Mouse (Mus musculus) intestine, postnatal 0 days (tissue): Measurements from ENCODE around the gene Arid5a. TPM values are rescaled to one million over a fixed set of nuclear protein-coding genes. Genes with fewer than 3 reads are reported as not detected.

Experiments used
- ATAC-seq: fragments of 200-750 bp; cut with Nextera tagmentation; 2 replicates; pipeline ENCODE4 v1.8.0; 2017; ENCODE audit warnings: mild to moderate bottlenecking, moderate TSS enrichment, moderate library complexity
- H3K27ac ChIP-seq: fragments of 300-500 bp; sonication (generic); 2 replicates; pipeline ENCODE4 v1.5.1; 2014; ENCODE audit warnings: mild to moderate bottlenecking, low read depth, low read length, moderate library complexity
- H3K27me3 ChIP-seq: fragments of 300-500 bp; sonication (generic); replicated peaks from 2 replicates; pipeline ENCODE4 v1.6.1; 2014; ENCODE audit warnings: low read length, mixed read lengths; ENCODE audit not compliant: control insufficient read depth, insufficient read depth
- H3K36me3 ChIP-seq: fragments of 300-500 bp; sonication (generic); 2 replicates; pipeline ENCODE4 v1.6.1; 2014; ENCODE audit warnings: mild to moderate bottlenecking, moderate library complexity; ENCODE audit not compliant: control insufficient read depth, insufficient read depth
- H3K4me1 ChIP-seq: fragments of 300-500 bp; sonication (generic); replicated peaks from 2 replicates; pipeline ENCODE4 v1.6.1; 2014; ENCODE audit warnings: antibody characterized with exemption, low read length, mixed read lengths; ENCODE audit not compliant: control insufficient read depth, insufficient read depth
- H3K4me2 ChIP-seq: fragments of 300-500 bp; sonication (generic); replicated peaks from 2 replicates; pipeline ENCODE4 v1.6.1; 2014; ENCODE audit warnings: low read depth, mild to moderate bottlenecking, moderate library complexity
- H3K4me3 ChIP-seq: fragments of 300-500 bp; sonication (generic); 2 replicates; pipeline ENCODE4 v1.5.1; 2014; ENCODE audit warnings: low read depth, low read length
- H3K9ac ChIP-seq: fragments of 300-500 bp; sonication (generic); 2 replicates; pipeline ENCODE4 v1.6.1; 2014; ENCODE audit warnings: mild to moderate bottlenecking, low read depth, low read length
- H3K9me3 ChIP-seq: fragments of 300-500 bp; sonication (generic); 2 replicates; pipeline ENCODE4 v1.6.1; 2016; ENCODE audit warnings: mixed run types; ENCODE audit not compliant: control insufficient read depth
- CTCF ChIP-seq: sonication (generic); IDR thresholded peaks from 2 replicates; pipeline ENCODE4 v1.5.1; 2016; ENCODE audit warnings: low read depth, mild to moderate bottlenecking, control low read depth, antibody characterized with exemption, moderate library complexity
- WGBS: fragments of 180-500 bp; shearing (Covaris S2); extraction: QIAGEN DNeasy Blood & Tissue Kit; methylation state at CpG from one replicate; pipeline ENCODE4 v1.1.7; 2014; 5-methylcytosine and 5-hydroxymethylcytosine counted together
- polyA plus RNA-seq: library from polyadenylated mRNA; unstranded; fragments of >200 nt; fragmentation: Nextera tagmentation; extraction: Ambion mirVana; gene quantifications from 2 replicates; pipeline ENCODE4 v1.2.1, GENCODE M21; 2015

Gene Arid5a
- polyA plus RNA-seq, 1 experiment from 2014 or later, result 3.6 TPM

GRCm38 (mm10) chr1:36263833-36264488, 43.6 kb upstream of the Arid5a start:
- Histone ChIP-seq H3K27ac (peak overlapping the region; percentile 55), H3K4me2 (no peak overlapping the region), H3K4me3 (no peak overlapping the region), H3K4me1 (0 out of 2 replicates have a peak, but pooled peaks cover 4% of the 10 kb centered on the region), H3K9me3 (no peaks in the 10 kb centered on the region), H3K27me3 (no peaks in the 10 kb centered on the region), H3K36me3 (peaks cover 22% of the 10 kb centered on the region; the same call in 1 of the 2 replicates), H3K9ac (no peak overlapping the region)
- no peak for ATAC-seq
- TF ChIP-seq CTCF, result no peak
- WGBS, result 44% methylated on average over 13 of the region's 13 CpGs

GRCm38 (mm10) chr1:36266293-36266692, 41.2 kb upstream of the Arid5a start:
- TF ChIP-seq CTCF, result no peak
- WGBS, result 83% methylated on average over 6 of the region's 6 CpGs
- H3K36me3 ChIP-seq, result peaks cover 31% of the 10 kb centered on the region; the same call in 1 of the 2 replicates

DNA sequence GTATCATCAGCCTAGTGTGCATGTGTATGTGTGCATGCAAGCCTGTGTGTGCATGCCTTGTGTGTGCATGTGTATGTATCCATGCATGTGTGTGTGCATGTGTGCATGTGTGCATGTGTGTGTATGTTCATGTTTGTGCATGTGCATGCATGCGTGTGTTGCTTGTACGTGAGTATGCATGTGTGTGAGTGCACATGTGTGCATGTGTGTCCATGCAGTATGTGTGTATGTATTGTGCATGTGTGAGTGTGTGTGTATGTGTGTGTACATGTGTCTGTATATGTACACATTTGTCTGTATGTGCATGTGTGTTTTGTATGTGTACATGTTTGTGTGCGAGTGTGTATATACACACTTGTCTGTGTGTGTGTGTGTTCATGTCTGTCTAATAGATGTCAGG, 39.9 kb upstream of the Arid5a start:
- TF ChIP-seq CTCF, result no peak
- Histone ChIP-seq H3K4me1 (peaks cover 13% of the 10 kb centered on the region), H3K9me3 (no peaks in the 10 kb centered on the region), H3K4me3 (no peak overlapping the region), H3K4me2 (no peak overlapping the region), H3K9ac (no peak overlapping the region), H3K27me3 (no peaks in the 10 kb centered on the region), H3K36me3 (peaks cover 31% of the 10 kb centered on the region; the same call in 1 of the 2 replicates), H3K27ac (no peak overlapping the region)
- ATAC-seq, result no peak
- 97% methylated on average over 3 of the region's 3 CpGs for WGBS

More at GRCm38 (mm10) chr1:36266293-36266692, 41.2 kb upstream of the Arid5a start:
- Histone ChIP-seq H3K9me3 (no peaks in the 10 kb centered on the region), H3K27ac (no peak overlapping the region), H3K9ac (no peak overlapping the region), H3K4me3 (no peak overlapping the region), H3K4me2 (no peak overlapping the region), H3K4me1 (peaks cover 12% of the 10 kb centered on the region), H3K27me3 (no peaks in the 10 kb centered on the region)
- ATAC-seq, result no peak

- TF ChIP-seq CTCF, result no peak
- H3K4me3 ChIP-seq, result no peak overlapping the region
- no peak for ATAC-seq
These were observed 38.3 kb upstream of the Arid5a start for GRCm38 (mm10) chr1:36269121-36269795.

GRCm38 (mm10) chr1:36270666-36271065, 36.9 kb upstream of the Arid5a start:
- Histone ChIP-seq H3K9me3 (no peaks in the 10 kb centered on the region), H3K4me1 (peaks cover 30% of the 10 kb centered on the region), H3K4me2 (peak overlapping the region; percentile 64), H3K27ac (peak overlapping the region; percentile 77; the same call in 1 of the 2 replicates), H3K27me3 (no peaks in the 10 kb centered on the region), H3K4me3 (no peak overlapping the region), H3K36me3 (peaks cover 31% of the 10 kb centered on the region; the same call in 1 of the 2 replicates), H3K9ac (no peak overlapping the region)
- WGBS, result 34% methylated on average over 3 of the region's 3 CpGs
- ATAC-seq, result no peak
- no peak for TF ChIP-seq CTCF

More at GRCm38 (mm10) chr1:36269121-36269795, 38.3 kb upstream of the Arid5a start:
- H3K4me1 ChIP-seq, result peaks cover 20% of the 10 kb centered on the region
- peak overlapping the region; percentile 9; the same call in 1 of the 2 replicates for H3K4me2 ChIP-seq
- no peak overlapping the region for H3K27ac ChIP-seq
- peaks cover 31% of the 10 kb centered on the region; the same call in 1 of the 2 replicates for H3K36me3 ChIP-seq
- no peak overlapping the region for H3K9ac ChIP-seq
- H3K9me3 ChIP-seq, result no peaks in the 10 kb centered on the region
- no peaks in the 10 kb centered on the region for H3K27me3 ChIP-seq
- 62% methylated on average over 54 of the region's 54 CpGs for WGBS

DNA sequence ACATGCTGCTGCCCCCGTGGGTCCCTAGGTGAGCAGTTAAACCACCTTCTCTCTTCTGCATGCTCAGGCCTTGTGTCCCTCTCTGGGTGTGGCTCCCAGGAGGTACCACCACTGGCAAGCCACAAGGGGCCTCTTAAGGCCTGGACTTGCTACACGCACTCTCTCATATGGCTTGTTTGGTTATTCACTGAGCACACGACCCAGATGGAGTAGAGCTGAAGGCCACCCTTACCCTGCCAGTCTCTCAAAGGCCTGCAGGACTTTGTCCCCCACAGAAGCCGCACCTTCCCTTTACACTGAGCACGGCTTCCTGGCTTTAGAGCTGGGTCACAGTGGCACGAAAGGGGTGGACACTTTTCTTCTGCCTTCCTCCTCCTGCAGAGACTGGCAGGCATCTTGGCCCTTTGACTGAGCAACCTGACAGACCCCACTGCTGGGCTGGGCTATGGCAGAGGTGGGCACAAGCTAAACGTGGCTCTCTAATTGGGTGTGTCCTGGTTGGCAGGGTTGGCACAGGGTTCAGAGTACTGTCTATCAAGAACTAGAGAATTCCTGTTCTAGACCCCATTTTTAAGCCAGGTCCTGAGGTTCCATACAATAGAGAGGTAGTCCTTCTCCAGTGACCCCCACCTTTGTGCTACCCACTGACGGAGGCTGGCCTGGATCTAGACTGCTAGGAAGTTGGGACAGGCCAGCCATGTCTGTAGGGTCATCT, 35.9 kb upstream of the Arid5a start:
- TF ChIP-seq CTCF, result peak; percentile 42
- WGBS, result 36% methylated on average over 8 of the region's 8 CpGs
- peak overlapping the region; percentile 95 for H3K27ac ChIP-seq
- H3K4me2 ChIP-seq, result peak overlapping the region; percentile 64
- H3K4me1 ChIP-seq, result peaks cover 26% of the 10 kb centered on the region
- H3K9me3 ChIP-seq, result no peaks in the 10 kb centered on the region
- peak; percentile 62 for ATAC-seq
- peaks cover 23% of the 10 kb centered on the region; the same call in 1 of the 2 replicates for H3K36me3 ChIP-seq
- no peaks in the 10 kb centered on the region for H3K27me3 ChIP-seq
- peak overlapping the region; percentile 14; the same call in 1 of the 2 replicates for H3K4me3 ChIP-seq
- 0 out of 2 replicates have a peak overlapping the region, but pooled peaks have one; percentile 17 for H3K9ac ChIP-seq
